In genomic region chr19:53577025-53577800, GRCm38 (mm10) we compare ENCODE assay signal across 14 mouse cellular contexts. TPM values are rescaled to one million over a fixed set of nuclear protein-coding genes. Genes with fewer than 3 reads are reported as not detected.
DNase-seq lines count a peak whose midpoint lies in the region; ATAC-seq lines count a peak whose summit lies in the region.
"Had no signal": no experiment of that assay in that cellular context is flagged by ENCODE, and none has a peak within 500 bp of the region (broad histone marks: within the 10 kb centered on the region; RNA-seq: fewer than 3 reads in every experiment).

No protein-coding gene starts in this region.

- no peaks in the 10 kb centered on the region for H3K9me3 ChIP-seq in kidney, embryonic 14.5 days (ENCODE audit: control insufficient read depth, low read length)
- H3K9me3 ChIP-seq in limb, embryonic 10.5 days (replicated peaks), result no peaks in the 10 kb centered on the region
- H3K9me3 ChIP-seq: G1E; limb, embryonic 13.5 days had no signal

- no peak overlapping the region for H3K4me3 ChIP-seq in kidney, embryonic 14.5 days (ENCODE audit: low read length)
- H3K4me3 ChIP-seq in limb, embryonic 10.5 days, result no peak overlapping the region
- H3K4me3 ChIP-seq: erythroblast, embryonic 14.5 days; limb, embryonic 13.5 days had no signal

- H3K27me3 ChIP-seq in kidney, embryonic 14.5 days (ENCODE audit: control insufficient read depth, insufficient read depth, low read length), result no peaks in the 10 kb centered on the region
- no peaks in the 10 kb centered on the region for H3K27me3 ChIP-seq in limb, embryonic 10.5 days (ENCODE audit: low read depth, poor library complexity, severe bottlenecking)
- H3K27me3 ChIP-seq: limb, embryonic 13.5 days had no signal

- WGBS in kidney, embryonic 14.5 days, result 58% methylated on average over 11 of the region's 11 CpGs
- 72% methylated on average over 11 of the region's 11 CpGs for WGBS in limb, embryonic 10.5 days

- H3K27ac ChIP-seq in kidney, embryonic 14.5 days (ENCODE audit: low read depth, low read length), result no peak overlapping the region
- H3K27ac ChIP-seq in limb, embryonic 10.5 days, result no peak overlapping the region
- H3K27ac ChIP-seq: limb, embryonic 13.5 days had no signal

- H3K36me3 ChIP-seq in kidney, embryonic 14.5 days (ENCODE audit: control insufficient read depth, insufficient read depth, low read length), result no peaks in the 10 kb centered on the region
- H3K36me3 ChIP-seq in limb, embryonic 10.5 days, result no peaks in the 10 kb centered on the region
- H3K36me3 ChIP-seq: G1E; limb, embryonic 13.5 days had no signal

- H3K4me2 ChIP-seq in kidney, embryonic 14.5 days (replicated peaks; ENCODE audit: low read depth, low read length), result no peak overlapping the region
- H3K4me2 ChIP-seq: limb, embryonic 13.5 days had no signal

- H3K4me1 ChIP-seq in kidney, embryonic 14.5 days (ENCODE audit: control insufficient read depth, insufficient read depth, low read length), result no peaks in the 10 kb centered on the region
- no peaks in the 10 kb centered on the region for H3K4me1 ChIP-seq in limb, embryonic 10.5 days

- no peak for ATAC-seq in kidney, embryonic 14.5 days (ENCODE audit: low FRiP score, low TSS enrichment)
- ATAC-seq: inflammation-experienced regulatory T-cells, adult 6 months had no signal

- no peak overlapping the region for H3K9ac ChIP-seq in kidney, embryonic 14.5 days (ENCODE audit: low read depth, low read length)
- H3K9ac ChIP-seq: limb, embryonic 13.5 days had no signal

- DNase-seq in adrenal gland, adult 2 months, result peak; percentile 45
- no peak for DNase-seq in adrenal gland, adult 8-10 months
- peak; percentile 40 for DNase-seq in kidney, adult 18-20 months
- DNase-seq in heart, postnatal 4 days, result peak; percentile 46
- DNase-seq in limb, embryonic 10.5 days (ENCODE audit: low spot score), result peak; percentile 29
- DNase-seq in spleen, postnatal 14 days (ENCODE audit: low spot score in 2 of 2), result no peak
- no peak for DNase-seq in cerebellum, adult 8-10 months
- DNase-seq: cerebellum, postnatal 36 days; thymus, postnatal 25 days had no signal

RNA-seq across cellular contexts. Expression of gene Nutf2-ps1, which starts 11.7 kb away (rescaled TPM):
- 10 to 100 TPM; 72.7 to 98.1 TPM for total RNA-seq in adrenal gland, adult 2 months (2021)
- 72.0 and 89.9 TPM in 2 replicates for polyA plus RNA-seq in adrenal gland, adult 2 months (2012; rRNA removed)
- 10 to 100 TPM; 64.7 to 85.3 (median 72.1) TPM for total RNA-seq in adrenal gland, adult 8-10 months (2022)
- 431 and 486 TPM in 2 replicates for polyA plus RNA-seq in kidney, embryonic 14.5 days (2014; fragmentation: Nextera tagmentation; extraction: Ambion mirVana)
- total RNA-seq in heart, postnatal 4 days (2021), result 100 to 1,000 TPM; 124 to 126 TPM
- polyA plus RNA-seq in limb, embryonic 10.5 days (2016; fragmentation: Nextera tagmentation; extraction: Ambion mirVana), result 549 and 585 TPM in 2 replicates

RNA-seq across cellular contexts. Expression of gene Smc3, which starts 23.0 kb away (rescaled TPM):
- 10 to 100 TPM; 28.8 to 32.0 TPM for total RNA-seq in adrenal gland, adult 2 months (2021)
- polyA plus RNA-seq in adrenal gland, adult 2 months (2012; rRNA removed), result 2.2 and 2.5 TPM in 2 replicates
- 10 to 100 TPM; 28.7 to 41.8 (median 33.2) TPM for total RNA-seq in adrenal gland, adult 8-10 months (2022)
- 80.2 and 83.5 TPM in 2 replicates for polyA plus RNA-seq in kidney, embryonic 14.5 days (2014; fragmentation: Nextera tagmentation; extraction: Ambion mirVana)
- total RNA-seq in heart, postnatal 4 days (2021), result 10 to 100 TPM; 33.2 to 34.2 TPM
- 62.4 and 77.0 TPM in 2 replicates for polyA plus RNA-seq in limb, embryonic 10.5 days (2016; fragmentation: Nextera tagmentation; extraction: Ambion mirVana)

RNA-seq across cellular contexts. Expression of gene Dusp5, which starts 48.3 kb away (rescaled TPM):
- 10 to 100 TPM in 1 of 2 experiments, 1 to 10 TPM in 1; 8.8 to 15.3 TPM for total RNA-seq in adrenal gland, adult 2 months (2021)
- polyA plus RNA-seq in adrenal gland, adult 2 months (2012; rRNA removed), result 4.5 and 6.5 TPM in 2 replicates
- 10 to 100 TPM in 1 of 4 experiments, 1 to 10 TPM in 3; 3.9 to 18.8 (median 5.7) TPM for total RNA-seq in adrenal gland, adult 8-10 months (2022)
- 11.3 and 15.6 TPM in 2 replicates for polyA plus RNA-seq in kidney, embryonic 14.5 days (2014; fragmentation: Nextera tagmentation; extraction: Ambion mirVana)
- 10 to 100 TPM; 18.7 to 20.7 TPM for total RNA-seq in heart, postnatal 4 days (2021)
- 6.4 and 8.9 TPM in 2 replicates for polyA plus RNA-seq in limb, embryonic 10.5 days (2016; fragmentation: Nextera tagmentation; extraction: Ambion mirVana)

Comparison
In these comparisons a context has a peak if more than half of its experiments do, and no peak if none do; other contexts are left out.
1. DNase-seq: peak in adrenal gland, adult 2 months (single experiment), kidney, adult 18-20 months (single experiment), heart, postnatal 4 days (single experiment) and limb, embryonic 10.5 days (single experiment); none in adrenal gland, adult 8-10 months (single experiment), spleen, postnatal 14 days (0 of 2) and cerebellum, adult 8-10 months (single experiment).